ENCODE assay signal across 8 mouse cellular contexts in the genomic region with DNA sequence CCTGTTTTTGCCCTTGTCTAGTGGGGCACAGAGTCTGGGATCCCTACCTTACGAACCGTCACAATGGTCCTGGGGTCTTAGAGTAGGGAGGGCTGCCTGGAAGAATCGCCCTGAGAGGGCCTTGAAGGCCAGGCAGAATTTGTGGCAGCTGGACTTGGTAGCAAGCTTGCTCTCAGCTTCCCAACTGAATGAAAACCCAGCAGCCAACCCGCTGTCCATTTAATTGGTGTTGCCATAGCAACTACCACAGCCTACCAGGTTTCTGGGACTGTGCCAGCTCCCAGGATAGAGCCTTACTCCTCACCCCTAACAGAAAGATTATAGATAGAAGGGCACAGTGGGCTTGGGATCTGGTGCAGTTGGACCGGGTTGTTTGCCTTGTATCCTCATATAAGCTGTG. TPM values are rescaled to one million over a fixed set of nuclear protein-coding genes. Genes with fewer than 3 reads are reported as not detected.
A peak's percentile ranks its signal among the peaks of the same experiment; 100 is the strongest.
DNase-seq lines count a peak whose midpoint lies in the region; ATAC-seq and TF ChIP-seq lines count a peak whose summit lies in the region.

No protein-coding gene starts in this region.

- no peak overlapping the region for H3K9ac ChIP-seq in hindbrain, embryonic 16.5 days (ENCODE audit: low read depth, low read length)
- H3K9ac ChIP-seq in midbrain, embryonic 13.5 days (replicated peaks) = peak overlapping the region; percentile 56; the same call in 1 of the 2 replicates

- H3K9me3 ChIP-seq in hindbrain, embryonic 16.5 days (ENCODE audit: control insufficient read depth, low read length) = no peaks in the 10 kb centered on the region
- H3K9me3 ChIP-seq in midbrain, embryonic 13.5 days = no peaks in the 10 kb centered on the region

- DNase-seq in kidney, adult 2 months = peak; percentile 49
- no peak for DNase-seq in kidney, adult 11 months
- DNase-seq in cerebellum, postnatal 25 days = peak; percentile 78 to 88
- no peak for DNase-seq in heart, postnatal 14 days
- no peak for DNase-seq in thymus, adult 2 months
- DNase-seq in heart, adult 18-20 months = no peak

- TF ChIP-seq CTCF in kidney, adult 2 months (conservative IDR thresholded peaks at IDR 0.05; ENCODE audit: insufficient read depth, insufficient read length, low read depth, low read length) = no peak
- TF ChIP-seq CTCF in thymus, adult 2 months (IDR thresholded peaks at IDR 0.05; ENCODE audit: borderline replicate concordance, control insufficient read depth, extremely low read depth, insufficient read depth, low read length, poor library complexity) = no peak

- H3K4me2 ChIP-seq in hindbrain, embryonic 16.5 days (ENCODE audit: low read length) = no peak overlapping the region
- H3K4me2 ChIP-seq in midbrain, embryonic 13.5 days (replicated peaks) = 0 out of 2 replicates have a peak overlapping the region, but pooled peaks have one; percentile 21

- no peaks in the 10 kb centered on the region for H3K27me3 ChIP-seq in kidney, adult 2 months (replicated peaks; ENCODE audit: control insufficient read depth, insufficient read depth, low read length)
- H3K27me3 ChIP-seq in hindbrain, embryonic 16.5 days (replicated peaks; ENCODE audit: control insufficient read depth, insufficient read depth, low read length) = no peaks in the 10 kb centered on the region
- H3K27me3 ChIP-seq in midbrain, embryonic 13.5 days = no peaks in the 10 kb centered on the region
- no peaks in the 10 kb centered on the region for H3K27me3 ChIP-seq in thymus, adult 2 months (ENCODE audit: control insufficient read depth, insufficient read depth, low read length)

- no peak overlapping the region for H3K27ac ChIP-seq in kidney, adult 2 months (ENCODE audit: insufficient read depth, low read depth, low read length)
- peak overlapping the region; percentile 80 for H3K27ac ChIP-seq in hindbrain, embryonic 16.5 days (ENCODE audit: low read depth, low read length)
- peak overlapping the region; percentile 95 for H3K27ac ChIP-seq in midbrain, embryonic 13.5 days
- H3K27ac ChIP-seq in thymus, adult 2 months (ENCODE audit: control insufficient read depth, insufficient read depth, low read length) = no peak overlapping the region

- 69% methylated on average over 5 of the region's 5 CpGs for WGBS in kidney, adult 2 months
- 21% methylated on average over 5 of the region's 5 CpGs for WGBS in hindbrain, embryonic 16.5 days
- WGBS in midbrain, embryonic 13.5 days = 11% methylated on average over 5 of the region's 5 CpGs
- 98% methylated on average over 5 of the region's 5 CpGs for WGBS in thymus, adult 2 months

- ATAC-seq in hindbrain, embryonic 16.5 days = peak; percentile 31; the same call in 1 of the 2 replicates
- ATAC-seq in midbrain, embryonic 13.5 days = peak; percentile 41

- H3K36me3 ChIP-seq in kidney, adult 2 months (ENCODE audit: control insufficient read depth, insufficient read depth, low read length) = no peaks in the 10 kb centered on the region
- no peaks in the 10 kb centered on the region for H3K36me3 ChIP-seq in hindbrain, embryonic 16.5 days (ENCODE audit: control insufficient read depth, insufficient read depth, low read length)
- H3K36me3 ChIP-seq in midbrain, embryonic 13.5 days = no peaks in the 10 kb centered on the region
- peaks cover 7% of the 10 kb centered on the region; the same call in 1 of the 2 replicates for H3K36me3 ChIP-seq in thymus, adult 2 months (ENCODE audit: control insufficient read depth, insufficient read depth, low read length)

- no peak for TF ChIP-seq POLR2A in kidney, adult 2 months (IDR thresholded peaks at IDR 0.05; ENCODE audit: low read depth, low read length)
- TF ChIP-seq POLR2A in thymus, adult 2 months (IDR thresholded peaks at IDR 0.05; ENCODE audit: control insufficient read depth, extremely low read depth, insufficient read depth, low read length, poor library complexity) = no peak

- intact Hi-C loops in heart, postnatal 14 days (cut with DNase I) = no loop called here

- no peaks in the 10 kb centered on the region for H3K4me1 ChIP-seq in kidney, adult 2 months (ENCODE audit: control insufficient read depth, insufficient read depth, low read length)
- peaks cover 61% of the 10 kb centered on the region for H3K4me1 ChIP-seq in hindbrain, embryonic 16.5 days (ENCODE audit: control insufficient read depth, insufficient read depth, low read depth, low read length)
- H3K4me1 ChIP-seq in midbrain, embryonic 13.5 days (replicated peaks) = peaks cover 86% of the 10 kb centered on the region
- H3K4me1 ChIP-seq in thymus, adult 2 months (replicated peaks; ENCODE audit: control insufficient read depth, insufficient read depth, low read length) = no peaks in the 10 kb centered on the region

- H3K4me3 ChIP-seq in kidney, adult 2 months (ENCODE audit: insufficient read depth, low read depth, low read length) = no peak overlapping the region
- H3K4me3 ChIP-seq in hindbrain, embryonic 16.5 days (ENCODE audit: low read length) = no peak overlapping the region
- H3K4me3 ChIP-seq in midbrain, embryonic 13.5 days (replicated peaks) = no peak overlapping the region
- H3K4me3 ChIP-seq in thymus, adult 2 months (ENCODE audit: control insufficient read depth, insufficient read depth, low read length) = no peak overlapping the region

RNA-seq across cellular contexts. Expression of a gene that starts 34.7 kb away (rescaled TPM):
- 2.8 and 3.6 TPM in 2 replicates for polyA plus RNA-seq in kidney, adult 2 months (2012; rRNA removed)
- polyA plus RNA-seq in hindbrain, embryonic 16.5 days (2015; fragmentation: Nextera tagmentation; extraction: Ambion mirVana) = 23.8 and 34.7 TPM in 2 replicates
- polyA plus RNA-seq in midbrain, embryonic 13.5 days (2015; fragmentation: Nextera tagmentation; extraction: Ambion mirVana) = 39.2 and 50.0 TPM in 2 replicates
- total RNA-seq in heart, postnatal 14 days (2021) = under 1 TPM; 0.80 to 0.96 TPM
- 45.6 and 64.7 TPM in 2 replicates for polyA plus RNA-seq in thymus, adult 2 months (2012; rRNA removed)
- 1 to 10 TPM in 1 of 2 experiments, under 1 TPM in 1; 0.72 to 1.1 TPM for total RNA-seq in heart, adult 18-20 months (2021)

RNA-seq across cellular contexts. Expression of a gene that starts 42.8 kb away (rescaled TPM):
- polyA plus RNA-seq in kidney, adult 2 months (2012; rRNA removed) = 43.9 and 68.8 TPM in 2 replicates
- polyA plus RNA-seq in hindbrain, embryonic 16.5 days (2015; fragmentation: Nextera tagmentation; extraction: Ambion mirVana) = 87.7 and 88.8 TPM in 2 replicates
- polyA plus RNA-seq in midbrain, embryonic 13.5 days (2015; fragmentation: Nextera tagmentation; extraction: Ambion mirVana) = 167 and 169 TPM in 2 replicates
- 10 to 100 TPM; 46.4 to 52.0 TPM for total RNA-seq in heart, postnatal 14 days (2021)
- 54.9 and 55.6 TPM in 2 replicates for polyA plus RNA-seq in thymus, adult 2 months (2012; rRNA removed)
- 10 to 100 TPM; 43.6 to 46.4 TPM for total RNA-seq in heart, adult 18-20 months (2021)

RNA-seq across cellular contexts. Expression of a gene that starts 52.9 kb away (rescaled TPM):
- 36.4 and 45.9 TPM in 2 replicates for polyA plus RNA-seq in kidney, adult 2 months (2012; rRNA removed)
- polyA plus RNA-seq in hindbrain, embryonic 16.5 days (2015; fragmentation: Nextera tagmentation; extraction: Ambion mirVana) = 95.5 and 98.6 TPM in 2 replicates
- 106 and 108 TPM in 2 replicates for polyA plus RNA-seq in midbrain, embryonic 13.5 days (2015; fragmentation: Nextera tagmentation; extraction: Ambion mirVana)
- total RNA-seq in heart, postnatal 14 days (2021) = 10 to 100 TPM; 54.1 to 56.9 TPM
- polyA plus RNA-seq in thymus, adult 2 months (2012; rRNA removed) = 24.0 and 29.7 TPM in 2 replicates
- total RNA-seq in heart, adult 18-20 months (2021) = 10 to 100 TPM; 47.0 to 59.4 TPM

Comparison
In these comparisons a context has a peak if more than half of its experiments do, and no peak if none do; other contexts are left out.
1. DNase-seq: peak in kidney, adult 2 months (single experiment) and cerebellum, postnatal 25 days (2 of 2); none in kidney, adult 11 months (single experiment), heart, postnatal 14 days (0 of 2), thymus, adult 2 months (single experiment) and heart, adult 18-20 months (0 of 2).
2. H3K27ac ChIP-seq: peak in hindbrain, embryonic 16.5 days (single experiment) and midbrain, embryonic 13.5 days (single experiment); none in kidney, adult 2 months (single experiment) and thymus, adult 2 months (single experiment).